8 mouse cellular contexts compared by ENCODE assay signal in genomic region chr19:53389417-53389816, GRCm38 (mm10). TPM values are rescaled to one million over a fixed set of nuclear protein-coding genes. Genes with fewer than 3 reads are reported as not detected.
DNase-seq lines count a peak whose midpoint lies in the region; ATAC-seq and TF ChIP-seq lines count a peak whose summit lies in the region.

No protein-coding gene starts in this region.

- peak overlapping the region; percentile 99 for H3K9ac ChIP-seq in heart, postnatal 0 days (replicated peaks; ENCODE audit: low read depth, low read length)
- H3K9ac ChIP-seq in hindbrain, embryonic 13.5 days, result peak overlapping the region; percentile 99
- H3K9ac ChIP-seq in midbrain, embryonic 13.5 days (replicated peaks), result peak overlapping the region; percentile 97

- intact Hi-C loops in gastrocnemius, postnatal 36 days (cut with DNase I), result no loop called here

- TF ChIP-seq POLR2A in bone marrow, adult 2 months (IDR thresholded peaks at IDR 0.05; ENCODE audit: borderline replicate concordance, control insufficient read depth, low read depth, low read length), result no peak

- peaks cover 41% of the 10 kb centered on the region for H3K36me3 ChIP-seq in heart, postnatal 0 days (replicated peaks; ENCODE audit: control insufficient read depth, insufficient read depth, low read length)
- peaks cover 31% of the 10 kb centered on the region for H3K36me3 ChIP-seq in hindbrain, embryonic 13.5 days
- peaks cover 30% of the 10 kb centered on the region for H3K36me3 ChIP-seq in midbrain, embryonic 13.5 days

- H3K27ac ChIP-seq in heart, postnatal 0 days (ENCODE audit: low read depth), result peak overlapping the region; percentile 100
- no peak overlapping the region for H3K27ac ChIP-seq in bone marrow, adult 2 months (ENCODE audit: control insufficient read depth, insufficient read depth, low read depth, low read length, poor library complexity)
- H3K27ac ChIP-seq in hindbrain, embryonic 13.5 days, result peak overlapping the region; percentile 97
- peak overlapping the region; percentile 98 for H3K27ac ChIP-seq in midbrain, embryonic 13.5 days

- H3K4me1 ChIP-seq in heart, postnatal 0 days (ENCODE audit: control insufficient read depth, insufficient read depth), result peaks cover 10% of the 10 kb centered on the region; the same call in 1 of the 2 replicates
- peaks cover 1% of the 10 kb centered on the region; the same call in 1 of the 2 replicates for H3K4me1 ChIP-seq in bone marrow, adult 2 months (ENCODE audit: control insufficient read depth, insufficient read depth, low read length)
- peaks cover 20% of the 10 kb centered on the region for H3K4me1 ChIP-seq in hindbrain, embryonic 13.5 days (replicated peaks)
- peaks cover 37% of the 10 kb centered on the region for H3K4me1 ChIP-seq in midbrain, embryonic 13.5 days (replicated peaks)

- ATAC-seq in heart, postnatal 0 days (ENCODE audit: insufficient read depth, low read depth), result no peak
- ATAC-seq in hindbrain, embryonic 13.5 days (ENCODE audit: low FRiP score), result no peak
- ATAC-seq in midbrain, embryonic 13.5 days, result no peak
- ATAC-seq in inflammation-experienced regulatory T-cells, adult 6 months, result no peak

- 20% methylated on average over 6 of the region's 6 CpGs for WGBS in heart, postnatal 0 days
- WGBS in bone marrow, adult 2 months, result 10% methylated on average over 6 of the region's 6 CpGs
- WGBS in hindbrain, embryonic 13.5 days, result 24% methylated on average over 6 of the region's 6 CpGs
- WGBS in midbrain, embryonic 13.5 days, result 25% methylated on average over 6 of the region's 6 CpGs

- DNase-seq in heart, postnatal 0 days (ENCODE audit: low spot score), result no peak
- no peak for DNase-seq in heart, adult 18-20 months
- DNase-seq in gastrocnemius, postnatal 36 days, result no peak
- no peak for DNase-seq in right cerebral cortex, postnatal 10 days (ENCODE audit: low spot score in 2 of 2)

- no peaks in the 10 kb centered on the region for H3K9me3 ChIP-seq in heart, postnatal 0 days (replicated peaks; ENCODE audit: control insufficient read depth, low read length)
- no peaks in the 10 kb centered on the region for H3K9me3 ChIP-seq in hindbrain, embryonic 13.5 days
- H3K9me3 ChIP-seq in midbrain, embryonic 13.5 days, result no peaks in the 10 kb centered on the region

- TF ChIP-seq CTCF in heart, postnatal 0 days (IDR thresholded peaks at IDR 0.05; ENCODE audit: low read depth), result no peak
- TF ChIP-seq CTCF in bone marrow, adult 2 months (IDR thresholded peaks at IDR 0.05; ENCODE audit: control insufficient read depth, insufficient read depth, low read length), result no peak

- TF ChIP-seq EP300 in heart, postnatal 0 days (IDR thresholded peaks at IDR 0.05; ENCODE audit: low read depth), result no peak

- peak overlapping the region; percentile 100 for H3K4me3 ChIP-seq in heart, postnatal 0 days (ENCODE audit: low read depth, low read length)
- H3K4me3 ChIP-seq in bone marrow, adult 2 months (replicated peaks; ENCODE audit: control insufficient read depth, low read depth, low read length), result peak overlapping the region; percentile 63
- peak overlapping the region; percentile 100 for H3K4me3 ChIP-seq in hindbrain, embryonic 13.5 days
- H3K4me3 ChIP-seq in midbrain, embryonic 13.5 days (replicated peaks), result peak overlapping the region; percentile 93

- H3K4me2 ChIP-seq in heart, postnatal 0 days (ENCODE audit: low read depth, low read length), result peak overlapping the region; percentile 90
- peak overlapping the region; percentile 79 for H3K4me2 ChIP-seq in hindbrain, embryonic 13.5 days
- H3K4me2 ChIP-seq in midbrain, embryonic 13.5 days (replicated peaks), result peak overlapping the region; percentile 77

- H3K27me3 ChIP-seq in heart, postnatal 0 days (ENCODE audit: control insufficient read depth, insufficient read depth, low read length), result no peaks in the 10 kb centered on the region
- no peaks in the 10 kb centered on the region for H3K27me3 ChIP-seq in hindbrain, embryonic 13.5 days
- H3K27me3 ChIP-seq in midbrain, embryonic 13.5 days, result no peaks in the 10 kb centered on the region

RNA-seq across cellular contexts. Expression of gene Smndc1, which starts 1.0 kb away (rescaled TPM):
- 6.8 and 9.0 TPM in 2 replicates for total RNA-seq in heart, postnatal 0 days (2014; rRNA removed; ENCODE audit: low replicate concordance)
- polyA plus RNA-seq in heart, postnatal 0 days (2015; fragmentation: Nextera tagmentation; extraction: Ambion mirVana), result 25.0 and 32.0 TPM in 2 replicates
- total RNA-seq in heart, adult 18-20 months (2021), result 10 to 100 TPM; 33.5 to 34.6 TPM
- polyA plus RNA-seq in bone marrow, adult 2 months (2011; ENCODE audit: insufficient read depth, insufficient read length, low replicate concordance, missing spikeins), result 28.2 and 41.2 TPM in 2 replicates
- polyA plus RNA-seq in hindbrain, embryonic 13.5 days (2015; fragmentation: Nextera tagmentation; extraction: Ambion mirVana), result 38.7 and 41.6 TPM in 2 replicates
- 42.6 and 46.8 TPM in 2 replicates for polyA plus RNA-seq in midbrain, embryonic 13.5 days (2015; fragmentation: Nextera tagmentation; extraction: Ambion mirVana)
- 10 to 100 TPM; 30.1 to 38.6 (median 34.9) TPM for polyA plus RNA-seq in inflammation-experienced regulatory T-cells, adult 6 months (2017; shearing (Covaris generic))
- total RNA-seq in gastrocnemius, postnatal 36 days (2021), result 10 to 100 TPM; 20.9 to 25.2 TPM

RNA-seq across cellular contexts. Expression of gene Gm10197, which starts 17.9 kb away (rescaled TPM):
- total RNA-seq in heart, postnatal 0 days (2014; rRNA removed; ENCODE audit: low replicate concordance), result not detected in 2 replicates
- polyA plus RNA-seq in heart, postnatal 0 days (2015; fragmentation: Nextera tagmentation; extraction: Ambion mirVana), result not detected in 2 replicates
- total RNA-seq in heart, adult 18-20 months (2021), result not detected
- not detected in 2 replicates for polyA plus RNA-seq in bone marrow, adult 2 months (2011; ENCODE audit: insufficient read depth, insufficient read length, low replicate concordance, missing spikeins)
- not detected in 2 replicates for polyA plus RNA-seq in hindbrain, embryonic 13.5 days (2015; fragmentation: Nextera tagmentation; extraction: Ambion mirVana)
- polyA plus RNA-seq in midbrain, embryonic 13.5 days (2015; fragmentation: Nextera tagmentation; extraction: Ambion mirVana), result not detected in 2 replicates
- polyA plus RNA-seq in inflammation-experienced regulatory T-cells, adult 6 months (2017; shearing (Covaris generic)), result not detected
- total RNA-seq in gastrocnemius, postnatal 36 days (2021), result not detected
